Mouse (Mus musculus) MN1 (cell line): ENCODE results near the gene Vmn1r232.

Experiments used
- DNase-seq: peaks from one replicate; pipeline ENCODE4 v3.0.0-alpha.2; 2016; ENCODE audit warnings: low spot score

Gene Vmn1r232

GRCm38 (mm10) chr17:20919614-20920013, at the start of gene Vmn1r232:
Gene Vmn1r232, minus strand, starts transcription at chr17:20919714.
- no peak for DNase-seq

GRCm38 (mm10) chr17:20966681-20967080, 47.2 kb upstream of the Vmn1r232 start:
- DNase-seq, result no peak

DNA sequence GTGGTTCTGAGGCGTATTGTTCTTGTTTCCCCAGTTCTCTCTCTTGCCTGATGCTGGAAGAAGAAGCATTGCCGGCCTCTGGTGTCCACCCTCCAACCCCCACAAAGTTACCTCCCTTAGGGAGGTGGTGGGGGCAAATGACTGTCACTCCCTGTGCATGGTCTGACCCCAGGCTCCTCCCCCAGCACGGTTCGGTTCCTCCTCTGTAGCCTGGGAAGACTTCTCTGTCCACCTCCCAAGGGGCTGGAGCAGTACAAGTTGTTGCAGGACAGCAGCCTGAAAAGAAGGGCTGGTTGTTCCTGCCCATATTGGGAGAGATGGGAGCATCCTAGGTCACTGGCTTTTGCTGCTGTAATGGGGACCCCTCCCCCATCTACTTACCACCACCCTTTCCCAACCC, 45.9 kb upstream of the Vmn1r232 start:
- DNase-seq, result no peak

DNA sequence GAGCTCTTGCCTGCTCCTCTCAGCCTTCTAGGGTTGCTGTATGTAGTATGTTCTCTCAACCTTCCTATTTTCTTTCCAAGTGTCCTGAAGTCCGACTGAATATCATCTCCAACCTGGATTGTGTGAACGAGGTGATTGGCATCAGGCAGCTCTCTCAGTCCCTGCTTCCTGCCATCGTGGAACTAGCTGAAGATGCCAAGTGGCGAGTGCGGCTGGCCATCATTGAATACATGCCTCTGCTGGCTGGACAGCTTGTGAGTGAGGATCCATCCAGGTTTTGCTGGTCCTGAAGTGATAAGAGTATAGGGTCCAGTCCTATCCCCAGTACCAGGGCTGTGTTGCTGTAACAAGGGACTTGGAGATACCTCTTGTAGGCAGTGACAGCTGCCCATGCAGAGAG, 40.9 kb upstream of the Vmn1r232 start:
- DNase-seq, result no peak

DNA sequence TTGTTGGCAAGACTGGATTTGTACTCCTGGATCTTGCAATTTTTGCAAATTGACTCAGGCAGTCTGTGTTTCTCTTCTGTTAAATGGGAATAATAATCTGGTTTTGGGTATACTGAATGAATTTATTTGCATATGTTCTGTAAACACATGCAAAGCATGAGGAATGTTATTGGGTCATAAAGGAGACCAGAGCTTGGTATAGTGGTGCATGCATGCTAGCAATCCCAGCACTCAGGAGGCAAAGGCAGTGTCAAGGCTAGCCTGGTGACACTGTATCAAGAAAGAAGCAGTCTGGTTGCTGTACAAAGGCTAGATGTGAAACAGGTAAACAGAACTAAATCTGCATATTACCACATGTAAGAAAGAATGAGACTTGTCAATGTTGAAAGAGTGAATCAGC, 27.1 kb upstream of the Vmn1r232 start:
- no peak for DNase-seq

DNA sequence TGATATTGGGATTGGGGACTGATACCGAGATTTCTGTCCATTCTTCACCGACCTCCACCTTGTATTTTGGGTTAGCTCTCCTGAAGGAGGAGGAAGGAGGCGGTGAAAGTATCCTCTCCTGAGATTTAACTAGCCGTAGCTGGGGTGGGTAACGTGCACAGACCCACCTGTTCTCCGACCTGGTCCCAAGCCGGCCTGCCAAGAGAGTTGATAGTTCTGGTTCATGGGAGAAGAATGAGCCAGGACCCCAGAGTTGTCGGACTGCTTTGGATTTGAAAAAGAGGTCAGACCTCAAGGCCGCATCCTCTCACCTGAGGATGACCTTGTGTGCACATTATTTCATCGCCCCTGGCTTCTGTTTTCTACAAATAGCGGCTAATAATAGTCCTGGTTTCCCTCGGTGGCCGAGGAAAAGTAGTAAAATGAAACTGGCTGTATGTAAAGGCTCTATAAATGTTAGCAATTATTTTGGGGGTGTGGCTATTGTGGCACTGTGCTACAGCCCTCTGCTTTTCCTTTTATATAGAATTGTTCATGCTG, 26.6 kb upstream of the Vmn1r232 start:
- DNase-seq, result peak; percentile 29

DNA sequence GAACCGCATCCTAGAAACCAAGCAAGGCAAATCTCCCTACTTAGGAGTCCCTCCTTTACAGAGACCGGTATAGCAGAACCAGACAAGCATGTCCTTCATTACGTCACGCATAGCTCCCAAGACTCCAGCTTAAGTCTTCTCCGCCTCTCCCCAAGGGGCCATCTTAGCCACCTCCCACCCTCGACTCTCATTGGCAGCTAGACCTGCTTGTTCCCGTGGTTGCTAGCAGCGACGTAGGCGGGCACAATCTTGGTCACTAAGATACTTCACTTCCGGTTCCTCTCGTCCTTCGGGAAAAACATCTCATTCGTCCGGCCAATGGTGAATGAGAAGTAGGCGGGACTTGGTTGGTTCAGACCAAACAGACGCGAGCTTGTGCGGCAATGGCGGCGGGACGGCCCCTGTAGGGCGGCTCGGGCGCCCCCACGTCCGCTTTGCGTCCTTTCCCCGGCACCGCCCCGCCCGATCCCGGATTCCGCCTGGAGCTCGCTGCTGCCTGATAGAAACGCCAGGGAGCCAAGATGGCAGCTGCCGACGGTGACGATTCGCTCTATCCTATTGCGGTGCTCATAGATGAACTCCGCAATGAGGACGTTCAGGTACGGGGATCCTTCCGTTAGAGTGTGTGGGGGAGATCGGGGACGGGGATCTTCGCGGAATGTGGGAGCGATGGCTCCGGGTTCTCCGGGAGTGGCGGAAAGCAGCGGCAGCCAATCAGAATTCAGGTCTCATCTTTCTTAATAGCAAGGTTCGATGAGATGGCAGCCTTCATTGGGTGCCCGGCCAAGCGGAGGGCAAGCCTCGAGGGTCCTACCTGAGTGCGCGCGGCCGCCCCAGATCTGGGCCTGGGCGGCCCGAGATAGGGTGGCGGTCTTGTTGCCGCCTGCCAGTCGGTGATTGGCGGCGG, 25.7 kb upstream of the Vmn1r232 start, which contains the start of gene Ppp2r1a:
TSS of gene Ppp2r1a (plus strand) at position 327 of the 907 bp plus-strand sequence.
- DNase-seq, result peak; percentile 100

DNA sequence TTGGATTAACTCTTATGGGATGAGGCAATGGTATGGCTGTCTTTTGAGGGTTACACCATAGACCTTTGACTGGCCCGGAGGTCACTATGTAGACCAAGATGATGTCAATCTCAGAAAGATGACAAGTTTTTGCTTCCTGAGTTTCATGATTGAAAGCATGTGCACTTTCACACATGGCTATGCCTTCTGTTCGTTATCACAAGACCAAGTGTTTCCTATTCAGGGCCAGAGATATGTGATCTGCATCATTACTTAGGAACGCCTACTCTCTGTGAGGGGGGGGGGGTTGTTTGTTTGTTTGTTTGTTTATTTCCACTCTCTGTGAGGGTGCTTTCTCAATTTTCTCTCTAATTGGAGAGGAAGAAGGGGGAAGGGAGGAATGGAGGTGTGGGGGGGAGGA, 24.7 kb upstream of the Vmn1r232 start:
- DNase-seq, result peak; percentile 46

GRCm38 (mm10) chr17:20904991-20905390, 14.5 kb downstream of the Vmn1r232 start, which contains the start of gene Vmn1r231:
Gene Vmn1r231, minus strand, starts transcription at chr17:20905091.
- DNase-seq, result no peak
